Mouse (Mus musculus) stomach, postnatal 0 days (tissue): Measurements from ENCODE around the gene Cxcr1. TPM values are rescaled to one million over a fixed set of nuclear protein-coding genes. Genes with fewer than 3 reads are reported as not detected.

Experiments used
- ATAC-seq: fragments of 200-750 bp; cut with Nextera tagmentation; 2 replicates; pipeline ENCODE4 v1.8.0; 2017; ENCODE audit not compliant: low FRiP score, low TSS enrichment
- DNase-seq: peaks from one replicate; pipeline ENCODE4 v3.0.0-alpha.2; 2016; ENCODE audit warnings: low spot score
- H3K27ac ChIP-seq: fragments of 300-500 bp; sonication (generic); replicated peaks from 2 replicates; pipeline ENCODE4 v1.5.1; 2014; ENCODE audit warnings: mild to moderate bottlenecking, control low read depth
- H3K27me3 ChIP-seq: fragments of 300-500 bp; sonication (generic); 2 replicates; pipeline ENCODE4 v1.6.1; 2014; ENCODE audit warnings: low read length; ENCODE audit not compliant: control insufficient read depth, insufficient read depth
- H3K36me3 ChIP-seq: fragments of 300-500 bp; sonication (generic); 2 replicates; pipeline ENCODE4 v1.6.1; 2014; ENCODE audit warnings: low read length, mixed read lengths; ENCODE audit not compliant: control insufficient read depth, insufficient read depth
- H3K4me1 ChIP-seq: fragments of 300-500 bp; sonication (generic); replicated peaks from 2 replicates; pipeline ENCODE4 v1.6.1; 2014; ENCODE audit warnings: antibody characterized with exemption; ENCODE audit not compliant: control insufficient read depth, insufficient read depth
- H3K4me2 ChIP-seq: fragments of 300-500 bp; sonication (generic); replicated peaks from 2 replicates; pipeline ENCODE4 v1.6.1; 2014; ENCODE audit warnings: low read depth, mild to moderate bottlenecking, control low read depth, moderate library complexity
- H3K4me3 ChIP-seq: fragments of 300-500 bp; sonication (generic); 2 replicates; pipeline ENCODE4 v1.5.1; 2014; ENCODE audit warnings: low read depth, low read length, control low read depth
- H3K9ac ChIP-seq: fragments of 300-500 bp; sonication (generic); 2 replicates; pipeline ENCODE4 v1.6.1; 2014; ENCODE audit warnings: mild to moderate bottlenecking, low read length, control low read depth, mixed read lengths
- H3K9me3 ChIP-seq: fragments of 300-500 bp; sonication (generic); 2 replicates; pipeline ENCODE4 v1.6.1; 2016; ENCODE audit warnings: low read length; ENCODE audit not compliant: control insufficient read depth
- CTCF ChIP-seq: IDR thresholded peaks from 2 replicates; pipeline ENCODE4 v1.5.1; 2016; ENCODE audit warnings: antibody characterized with exemption, low read depth, mild to moderate bottlenecking, moderate library complexity
- EP300 ChIP-seq: optimal IDR thresholded peaks from 2 replicates; pipeline ENCODE3; 2016; ENCODE audit warnings: antibody characterized with exemption
- WGBS: fragments of 180-500 bp; shearing (Covaris S2); extraction: QIAGEN DNeasy Blood & Tissue Kit; methylation state at CpG from one replicate; pipeline ENCODE4 v1.1.7; 2014; 5-methylcytosine and 5-hydroxymethylcytosine counted together
- polyA plus RNA-seq: library from polyadenylated mRNA; unstranded; fragments of >200 nt; fragmentation: Nextera tagmentation; extraction: Ambion mirVana; gene quantifications from 2 replicates; pipeline ENCODE4 v1.2.1, GENCODE M21; 2015

Cxcr1 gene
- polyA plus RNA-seq: 0.08 TPM in 1 of 2 replicates, not detected in the other

- no peaks in the 10 kb centered on the region for H3K36me3 ChIP-seq
- H3K4me3 ChIP-seq: no peak within 1 kb of the TSS
- H3K9me3 ChIP-seq: no peaks in the 10 kb centered on the region
- no peaks in the 10 kb centered on the region for H3K27me3 ChIP-seq
- H3K4me1 ChIP-seq: no peaks in the 10 kb centered on the region
- no peak within 1 kb of the TSS for H3K9ac ChIP-seq
- no peak within 1 kb of the TSS for H3K4me2 ChIP-seq
- H3K27ac ChIP-seq: no peak within 1 kb of the TSS
- WGBS: 58% methylated on average over 8 of the region's 8 CpGs
- TF ChIP-seq CTCF: no peak
- TF ChIP-seq EP300: no peak
- ATAC-seq: no peak
- DNase-seq: peak; percentile 52
Observed at GRCm38 (mm10) chr1:74194445-74194844, at the start of gene Cxcr1. TSS of gene Cxcr1 (minus strand) at chr1:74194631.

GRCm38 (mm10) chr1:74240832-74241231, 46.4 kb upstream of the Cxcr1 start:
- H3K9ac ChIP-seq: no peak overlapping the region
- H3K4me2 ChIP-seq: peak overlapping the region; percentile 23
- no peak overlapping the region for H3K4me3 ChIP-seq
- 51% methylated on average over 4 of the region's 4 CpGs for WGBS
- no peak for DNase-seq
- no peaks in the 10 kb centered on the region for H3K36me3 ChIP-seq
- peak overlapping the region; percentile 78 for H3K27ac ChIP-seq
- TF ChIP-seq EP300 (no peak), CTCF (no peak)
- no peaks in the 10 kb centered on the region for H3K27me3 ChIP-seq
- 0 out of 2 replicates have a peak, but pooled peaks cover 7% of the 10 kb centered on the region for H3K4me1 ChIP-seq
- no peaks in the 10 kb centered on the region for H3K9me3 ChIP-seq
- no peak for ATAC-seq

DNA sequence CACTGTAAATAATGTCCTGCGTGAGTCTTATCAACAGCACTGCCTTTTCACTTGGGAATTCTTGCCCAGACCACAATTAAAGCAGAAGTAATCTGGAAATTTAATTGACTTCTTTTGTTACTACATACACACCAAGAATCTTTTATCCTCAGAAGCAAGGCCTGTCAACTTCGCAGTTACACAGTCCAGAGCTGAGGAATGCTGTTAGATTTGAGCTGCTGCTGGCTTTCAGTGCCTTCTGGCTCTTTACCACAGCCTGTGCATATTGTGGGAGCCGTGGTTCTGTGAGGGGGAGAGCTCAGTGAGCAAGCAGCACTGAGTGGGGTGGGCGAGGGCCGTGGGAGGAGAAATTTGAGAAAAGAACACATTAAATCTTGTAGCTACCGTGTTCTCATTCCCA, 45.9 kb upstream of the Cxcr1 start:
- DNase-seq: peak; percentile 46
- 8% methylated on average over 6 of the region's 6 CpGs for WGBS
- Histone ChIP-seq H3K9ac (no peak overlapping the region), H3K4me2 (peak overlapping the region; percentile 23), H3K36me3 (no peaks in the 10 kb centered on the region), H3K27me3 (no peaks in the 10 kb centered on the region), H3K27ac (peak overlapping the region; percentile 78), H3K9me3 (no peaks in the 10 kb centered on the region), H3K4me1 (0 out of 2 replicates have a peak, but pooled peaks cover 7% of the 10 kb centered on the region), H3K4me3 (no peak overlapping the region)
- TF ChIP-seq EP300 (no peak), CTCF (no peak)
- ATAC-seq: peak; percentile 38

DNA sequence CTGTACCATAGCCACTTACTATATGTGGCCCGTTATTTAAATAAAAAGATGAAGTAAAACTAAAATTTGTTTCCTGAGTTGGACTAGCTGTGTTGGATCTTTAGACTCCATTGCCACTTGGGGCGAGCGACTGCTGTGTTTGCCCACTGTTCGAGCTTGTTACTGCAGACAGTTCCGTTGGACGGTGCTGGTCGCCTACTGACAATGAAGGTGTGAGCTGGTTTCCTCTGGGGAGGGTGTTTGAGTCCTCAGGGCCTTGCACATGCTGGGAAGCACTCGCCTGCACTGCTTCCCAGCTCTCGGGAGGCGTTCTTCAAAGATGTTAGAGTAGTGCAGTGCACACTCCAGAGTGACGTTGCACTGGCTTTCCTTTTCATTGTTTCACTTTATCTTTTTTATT, 45.2 kb upstream of the Cxcr1 start:
- Histone ChIP-seq H3K9me3 (no peaks in the 10 kb centered on the region), H3K4me3 (peak overlapping the region; percentile 23), H3K9ac (peak overlapping the region; percentile 41), H3K27me3 (no peaks in the 10 kb centered on the region), H3K27ac (peak overlapping the region; percentile 78), H3K4me1 (0 out of 2 replicates have a peak, but pooled peaks cover 7% of the 10 kb centered on the region), H3K4me2 (peak overlapping the region; percentile 77), H3K36me3 (no peaks in the 10 kb centered on the region)
- ATAC-seq: no peak
- WGBS: 24% methylated on average over 11 of the region's 11 CpGs
- DNase-seq: no peak
- no peak for TF ChIP-seq CTCF
- no peak for TF ChIP-seq EP300

DNA sequence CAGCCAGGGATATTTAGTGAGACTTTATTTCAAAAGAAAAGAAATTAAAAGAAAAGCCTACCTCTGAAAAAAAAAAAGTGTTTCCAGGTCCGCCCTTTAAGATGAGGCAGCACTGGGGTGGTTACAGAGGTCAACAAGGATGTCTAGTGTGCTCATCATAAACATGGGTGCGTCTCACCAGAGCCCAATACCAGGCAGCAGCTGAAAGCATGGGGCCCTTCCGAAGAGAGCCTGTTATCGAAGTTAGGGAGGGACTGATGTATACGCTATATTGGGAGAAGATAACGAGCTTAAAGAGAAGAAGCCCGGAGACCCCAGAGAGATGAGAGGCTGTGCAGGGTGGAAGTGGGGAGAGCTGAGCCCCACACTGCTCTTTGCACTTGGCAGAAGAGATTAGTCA, 44.7 kb upstream of the Cxcr1 start:
- H3K9me3 ChIP-seq: no peaks in the 10 kb centered on the region
- H3K27me3 ChIP-seq: no peaks in the 10 kb centered on the region
- H3K9ac ChIP-seq: 0 out of 2 replicates have a peak overlapping the region, but pooled peaks have one; percentile 41
- 0 out of 2 replicates have a peak, but pooled peaks cover 7% of the 10 kb centered on the region for H3K4me1 ChIP-seq
- peak overlapping the region; percentile 77 for H3K4me2 ChIP-seq
- ATAC-seq (no peak), DNase-seq (no peak)
- H3K4me3 ChIP-seq: peak overlapping the region; percentile 23
- TF ChIP-seq CTCF (no peak), EP300 (no peak)
- no peaks in the 10 kb centered on the region for H3K36me3 ChIP-seq
- H3K27ac ChIP-seq: peak overlapping the region; percentile 78
- WGBS: 29% methylated on average over 7 of the region's 7 CpGs

DNA sequence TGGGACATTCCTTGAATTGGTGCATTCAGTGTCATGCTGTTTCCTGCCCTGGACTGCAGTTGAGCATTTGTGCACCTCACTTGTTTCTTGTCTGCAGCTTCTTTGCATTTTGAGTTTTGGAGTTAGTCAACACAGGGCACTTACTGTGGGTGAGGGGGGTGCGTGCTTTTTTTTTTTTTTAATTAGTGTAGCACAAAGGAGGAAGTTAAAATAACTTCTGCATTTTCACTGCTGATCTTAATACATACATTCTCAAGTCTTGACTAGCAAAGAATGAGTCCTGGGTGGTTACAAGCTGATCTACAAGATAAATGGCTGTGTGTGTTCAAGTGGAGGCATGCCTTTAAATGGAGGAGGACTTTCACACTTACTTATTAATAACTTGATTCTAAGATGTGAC, 43.7 kb upstream of the Cxcr1 start:
- Histone ChIP-seq H3K36me3 (no peaks in the 10 kb centered on the region), H3K9me3 (no peaks in the 10 kb centered on the region), H3K4me1 (0 out of 2 replicates have a peak, but pooled peaks cover 7% of the 10 kb centered on the region), H3K9ac (peak overlapping the region; percentile 98; the same call in 1 of the 2 replicates), H3K27me3 (no peaks in the 10 kb centered on the region), H3K4me2 (peak overlapping the region; percentile 77), H3K27ac (peak overlapping the region; percentile 98), H3K4me3 (peak overlapping the region; percentile 99)
- TF ChIP-seq CTCF (no peak), EP300 (no peak)
- 37% methylated on average over 1 of the region's 1 CpGs for WGBS
- ATAC-seq: no peak
- no peak for DNase-seq
